8 mouse cellular contexts compared by ENCODE assay signal in genomic region chr12:105454258-105455062, GRCm38 (mm10). TPM values are rescaled to one million over a fixed set of nuclear protein-coding genes. Genes with fewer than 3 reads are reported as not detected.
DNase-seq lines count a peak whose midpoint lies in the region; ATAC-seq and TF ChIP-seq lines count a peak whose summit lies in the region.

No protein-coding gene starts in this region.

- H3K27me3 ChIP-seq in heart, embryonic 15.5 days, result peaks cover 10% of the 10 kb centered on the region; the same call in 1 of the 2 replicates
- H3K27me3 ChIP-seq in forebrain, postnatal 0 days (ENCODE audit: insufficient read depth, low read length), result no peaks in the 10 kb centered on the region
- peaks cover 35% of the 10 kb centered on the region for H3K27me3 ChIP-seq in liver, embryonic 12.5 days (replicated peaks)

- 9% methylated on average over 21 of the region's 21 CpGs for WGBS in heart, embryonic 15.5 days
- WGBS in forebrain, postnatal 0 days, result 2% methylated on average over 21 of the region's 21 CpGs
- 11% methylated on average over 21 of the region's 21 CpGs for WGBS in liver, embryonic 12.5 days (ENCODE audit: insufficient replicate concordance)

- H3K27ac ChIP-seq in heart, embryonic 15.5 days, result no peak overlapping the region
- H3K27ac ChIP-seq in forebrain, postnatal 0 days (ENCODE audit: low read depth, low read length), result peak overlapping the region; percentile 91
- no peak overlapping the region for H3K27ac ChIP-seq in liver, embryonic 12.5 days

- peaks cover 17% of the 10 kb centered on the region for H3K4me1 ChIP-seq in heart, embryonic 15.5 days (replicated peaks)
- H3K4me1 ChIP-seq in forebrain, postnatal 0 days (ENCODE audit: insufficient read depth), result peaks cover 18% of the 10 kb centered on the region
- H3K4me1 ChIP-seq in liver, embryonic 12.5 days, result peaks cover 11% of the 10 kb centered on the region

- ATAC-seq in heart, embryonic 15.5 days (replicated peaks; ENCODE audit: insufficient number of reproducible peaks, insufficient read depth, low FRiP score, low read depth), result 0 out of 2 replicates have a peak, but pooled peaks have one; percentile 11
- peak; percentile 14 for ATAC-seq in activated CD4-positive, CD25-positive, alpha-beta regulatory T cell, adult 4 months
- peak; percentile 63 for ATAC-seq in forebrain, postnatal 0 days
- ATAC-seq in liver, embryonic 12.5 days, result peak; percentile 38; the same call in 1 of the 2 replicates
- ATAC-seq in erythroid progenitor cell, adult 5-6 weeks (replicated peaks; ENCODE audit: low FRiP score, poor library complexity, severe bottlenecking), result no peak

- no peak for DNase-seq in heart, adult 18-20 months
- DNase-seq in forebrain, postnatal 0 days, result peak; percentile 68
- no peak for DNase-seq in gastrocnemius, postnatal 10 days
- no peak for DNase-seq in gastrocnemius, adult 18-20 months (ENCODE audit: low spot score)

- peak overlapping the region; percentile 94 for H3K4me2 ChIP-seq in heart, embryonic 15.5 days
- peak overlapping the region; percentile 60 for H3K4me2 ChIP-seq in forebrain, postnatal 0 days (ENCODE audit: low read depth)
- peak overlapping the region; percentile 64 for H3K4me2 ChIP-seq in liver, embryonic 12.5 days

- no peak for TF ChIP-seq CTCF in forebrain, postnatal 0 days (IDR thresholded peaks at IDR 0.05; ENCODE audit: low read depth)

- H3K36me3 ChIP-seq in heart, embryonic 15.5 days, result no peaks in the 10 kb centered on the region
- H3K36me3 ChIP-seq in forebrain, postnatal 0 days (ENCODE audit: insufficient read depth), result peaks cover 6% of the 10 kb centered on the region; the same call in 1 of the 2 replicates
- H3K36me3 ChIP-seq in liver, embryonic 12.5 days, result no peaks in the 10 kb centered on the region

- peak overlapping the region; percentile 53 for H3K9ac ChIP-seq in heart, embryonic 15.5 days
- H3K9ac ChIP-seq in forebrain, postnatal 0 days, result peak overlapping the region; percentile 90
- H3K9ac ChIP-seq in liver, embryonic 12.5 days, result peak overlapping the region; percentile 31; the same call in 1 of the 2 replicates

- H3K9me3 ChIP-seq in heart, embryonic 15.5 days (replicated peaks), result no peaks in the 10 kb centered on the region
- H3K9me3 ChIP-seq in forebrain, postnatal 0 days (ENCODE audit: low read length), result no peaks in the 10 kb centered on the region
- H3K9me3 ChIP-seq in liver, embryonic 12.5 days (replicated peaks), result no peaks in the 10 kb centered on the region

- peak overlapping the region; percentile 59 for H3K4me3 ChIP-seq in heart, embryonic 15.5 days
- peak overlapping the region; percentile 89 for H3K4me3 ChIP-seq in forebrain, postnatal 0 days (ENCODE audit: low read depth, low read length)
- peak overlapping the region; percentile 39 for H3K4me3 ChIP-seq in liver, embryonic 12.5 days

RNA-seq across cellular contexts. Expression of gene D430019H16Rik, which starts 0.8 kb away (rescaled TPM):
- 0.24 and 0.43 TPM in 2 replicates for polyA plus RNA-seq in heart, embryonic 15.5 days (2015; fragmentation: Nextera tagmentation; extraction: Ambion mirVana)
- under 1 TPM; 0.10 to 0.28 TPM for total RNA-seq in heart, adult 18-20 months (2021)
- under 1 TPM; 0.26 to 0.51 TPM for polyA plus RNA-seq in activated CD4-positive, CD25-positive, alpha-beta regulatory T cell, adult 4 months (2017; shearing (Covaris generic))
- 192 and 208 TPM in 2 replicates for total RNA-seq in forebrain, postnatal 0 days (2014; rRNA removed)
- polyA plus RNA-seq in forebrain, postnatal 0 days (2015; fragmentation: Nextera tagmentation; extraction: Ambion mirVana), result 9.3 and 13.3 TPM in 2 replicates
- 0.13 and 0.19 TPM in 2 replicates for polyA plus RNA-seq in liver, embryonic 12.5 days (2016; fragmentation: Nextera tagmentation; extraction: Ambion mirVana)
- 1 to 10 TPM; 2.3 to 2.9 TPM for total RNA-seq in gastrocnemius, postnatal 10 days (2021)
- total RNA-seq in erythroid progenitor cell, adult 5-6 weeks (2015; ENCODE audit: low replicate concordance), result not detected in 2 replicates
- not detected in 2 replicates for total RNA-seq in erythroid progenitor cell, adult 5-6 weeks (2017; ENCODE audit: low replicate concordance)
- under 1 TPM; 0.09 to 0.11 TPM for total RNA-seq in gastrocnemius, adult 18-20 months (2021)

Comparison
In these comparisons a context has a peak if more than half of its experiments do, and no peak if none do; other contexts are left out.
1. H3K4me3 ChIP-seq: peak in every context shown above with its lines; median percentile 89 in forebrain, postnatal 0 days; 59 in heart, embryonic 15.5 days; 39 in liver, embryonic 12.5 days.
2. H3K9ac ChIP-seq: peak in every context shown above with its lines; median percentile 90 in forebrain, postnatal 0 days; 53 in heart, embryonic 15.5 days; 31 in liver, embryonic 12.5 days.
3. RNA of gene D430019H16Rik, which starts 0.8 kb away (total RNA-seq): 192 to 208 TPM in forebrain, postnatal 0 days; 2.3 to 2.9 TPM in gastrocnemius, postnatal 10 days, 0.10 to 0.28 TPM in heart, adult 18-20 months, 0.09 to 0.11 TPM in gastrocnemius, adult 18-20 months and not detected in erythroid progenitor cell, adult 5-6 weeks; every median in the first group is over 10 times any median in the second.
4. Peak in every context shown above with its lines, with median percentiles within 50 percentile points of each other: H3K4me2 ChIP-seq.